Mouse (Mus musculus): ENCODE results near the gene Zfp423. TPM values are rescaled to one million over a fixed set of nuclear protein-coding genes. Genes with fewer than 3 reads are reported as not detected.
A peak's percentile ranks its signal among the peaks of the same experiment; 100 is the strongest.

Gene Zfp423
- total RNA-seq, 2 experiments from 2014 or later, result 15.6 to 16.4 TPM

- no peak for DNase-seq
These were observed 156.0 kb downstream of the Zfp423 start for GRCm38 (mm10) chr8:87803437-87803836.

- no peak for DNase-seq
These were observed 156.8 kb downstream of the Zfp423 start for GRCm38 (mm10) chr8:87802571-87802970.

DNA sequence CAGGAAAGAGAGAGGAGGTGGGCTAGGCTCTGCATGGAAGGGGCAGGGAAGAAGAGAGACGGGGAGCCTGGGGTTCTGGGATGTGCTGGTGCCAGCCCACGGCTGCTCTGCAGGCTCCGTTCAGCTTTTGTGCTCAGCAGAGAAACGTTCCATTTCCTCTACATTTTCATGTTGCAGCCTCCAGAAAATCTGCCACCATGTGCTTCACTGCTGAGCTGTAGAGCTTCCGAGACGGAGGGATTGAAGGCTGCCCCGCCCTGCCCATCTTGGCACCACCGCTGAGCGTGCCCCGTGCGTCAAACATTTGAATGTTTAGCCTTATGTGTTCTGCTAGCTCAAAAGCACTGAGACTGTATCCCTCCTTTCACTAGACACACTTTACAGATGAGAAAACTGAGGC lies 159.3 kb downstream of the Zfp423 start:
- DNase-seq, result no peak

DNA sequence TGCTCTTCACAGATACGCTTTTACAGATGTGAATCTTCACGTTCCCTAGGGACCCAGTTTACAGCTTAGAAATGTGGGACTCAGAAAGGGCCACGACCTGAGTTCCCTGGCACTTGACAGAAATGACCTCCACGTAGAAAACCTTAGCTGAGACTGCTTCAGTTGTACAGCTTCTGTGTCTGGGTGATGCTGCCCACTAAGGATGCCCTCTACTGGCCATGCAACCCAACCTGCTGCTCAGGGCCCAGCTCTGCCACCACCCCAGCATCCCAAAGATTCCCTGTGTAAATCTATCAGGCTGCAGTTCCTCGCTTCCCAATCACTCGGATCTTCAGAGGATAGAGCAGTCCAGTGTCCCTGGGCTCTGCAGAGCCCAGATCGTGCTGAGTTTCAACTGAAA lies 163.2 kb downstream of the Zfp423 start:
- DNase-seq, result no peak

GRCm38 (mm10) chr8:87794639-87795038 lies 164.8 kb downstream of the Zfp423 start:
- no peak for DNase-seq

DNA sequence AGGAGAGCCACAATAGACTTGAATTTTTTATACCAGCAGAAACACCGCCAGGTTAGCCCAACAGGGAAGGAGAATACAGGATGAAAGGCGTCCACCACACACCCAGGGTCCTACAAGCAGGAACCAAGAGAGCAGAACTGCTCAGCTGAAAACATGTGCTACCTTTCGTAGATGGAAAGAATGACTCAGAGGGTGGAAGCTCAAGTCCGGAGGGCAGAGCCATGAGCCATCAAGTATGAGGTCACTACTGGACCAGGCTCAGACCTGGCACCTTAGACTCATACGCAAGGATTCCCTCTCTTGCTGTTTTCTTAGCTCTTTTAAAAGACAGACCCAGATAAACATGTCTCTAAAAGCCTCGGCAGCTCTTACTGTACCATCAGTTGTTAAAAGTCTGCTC lies 168.3 kb downstream of the Zfp423 start:
- peak; percentile 42 for DNase-seq

DNA sequence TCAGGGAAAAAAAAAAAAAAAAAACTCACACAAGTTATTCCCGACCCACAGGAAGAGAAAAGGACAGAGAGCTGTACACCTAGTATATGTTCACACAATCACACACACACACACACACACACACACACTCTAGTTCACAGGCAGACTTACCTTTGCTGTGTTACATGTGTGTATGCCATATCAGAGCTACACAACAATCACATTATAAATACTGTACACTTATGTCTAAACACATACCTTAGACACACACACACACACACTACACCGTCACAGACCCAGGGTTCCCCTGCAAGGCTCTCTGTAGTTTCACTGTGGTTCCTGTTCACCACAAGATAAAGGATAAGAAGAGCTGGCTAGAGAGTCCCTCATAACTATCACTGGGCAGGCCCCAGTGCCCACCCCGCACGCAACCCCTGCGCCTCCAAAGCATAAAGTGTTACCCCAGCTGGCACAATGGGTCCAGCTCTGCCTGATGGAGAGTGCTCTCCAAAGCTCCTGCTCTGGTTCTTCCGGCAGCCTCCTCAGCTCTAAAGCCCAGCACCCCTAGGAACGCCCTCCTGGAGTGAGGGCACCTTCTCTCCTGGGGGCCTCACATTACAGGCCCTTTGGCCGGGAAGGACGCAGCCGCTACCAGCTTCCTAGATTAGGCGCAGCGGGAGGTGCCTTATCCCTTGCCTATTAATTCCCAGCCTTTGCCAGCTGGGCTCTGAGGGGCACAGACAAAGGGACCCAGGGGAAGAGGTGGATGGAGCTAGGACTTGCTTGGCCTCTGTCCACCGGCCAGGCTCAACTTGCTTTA lies 174.6 kb downstream of the Zfp423 start:
- DNase-seq, result no peak

DNA sequence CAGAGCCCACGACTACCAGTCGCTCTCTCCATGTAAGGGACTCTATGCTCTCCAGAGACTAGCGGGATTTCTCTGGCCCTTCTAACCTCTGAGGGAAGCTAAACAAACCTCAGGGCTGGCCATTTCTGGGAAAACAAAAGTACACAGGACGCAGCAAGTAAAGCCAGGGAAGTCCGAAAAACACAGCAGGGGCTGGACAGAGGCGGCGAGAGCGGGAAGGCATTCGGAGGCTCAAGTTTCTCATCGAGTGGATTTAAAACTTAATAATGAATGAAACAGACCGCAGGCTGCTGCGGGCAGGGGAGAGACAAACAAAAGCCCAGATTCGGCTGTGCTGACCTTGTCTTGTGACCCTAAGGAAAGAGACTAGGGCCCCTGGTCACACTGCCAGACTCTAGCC lies 175.2 kb downstream of the Zfp423 start:
- no peak for DNase-seq

GRCm38 (mm10) chr8:87783198-87783597 lies 176.2 kb downstream of the Zfp423 start:
- DNase-seq, result peak; percentile 40

- no peak for DNase-seq
These were observed 181.8 kb downstream of the Zfp423 start for GRCm38 (mm10) chr8:87777586-87777985.

DNA sequence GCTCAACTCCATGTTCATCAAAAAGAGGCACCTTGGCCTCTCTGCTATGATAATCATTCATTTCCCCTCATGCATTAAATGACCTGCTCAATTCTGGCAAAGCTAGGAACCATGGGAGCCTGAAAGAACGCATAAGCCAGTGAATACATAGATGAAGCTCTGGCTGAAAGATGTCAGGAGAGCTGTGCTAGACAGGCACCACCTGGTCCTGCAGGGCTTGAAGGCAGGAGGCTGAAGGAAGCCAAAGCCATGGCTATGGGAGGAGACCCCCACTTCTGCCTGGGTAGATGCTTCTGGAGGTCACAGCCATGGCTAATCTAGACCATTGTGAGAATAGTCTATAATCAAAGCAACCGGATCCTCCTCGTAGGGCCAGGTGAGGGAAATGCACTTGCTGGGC lies 183.5 kb downstream of the Zfp423 start:
- no peak for DNase-seq

DNA sequence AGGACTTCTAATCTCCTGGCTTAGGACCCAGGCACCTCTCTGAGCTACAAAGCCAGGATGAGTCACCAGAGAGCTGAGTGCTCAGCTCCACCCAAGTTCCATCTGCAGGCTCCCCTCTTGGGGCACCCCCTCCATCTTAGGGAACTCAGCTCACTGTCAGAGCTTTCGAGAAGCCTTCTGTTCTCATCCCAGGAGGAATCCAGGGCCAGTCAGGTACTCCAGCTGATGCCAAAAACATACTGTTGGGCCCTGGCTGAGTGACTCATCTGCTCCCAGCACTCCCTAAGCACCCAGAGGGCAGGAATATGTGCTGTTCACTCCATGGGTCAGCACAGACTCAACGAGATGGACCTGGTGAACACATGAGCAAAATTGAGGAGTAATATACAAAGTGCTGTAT lies 184.4 kb downstream of the Zfp423 start:
- DNase-seq, result no peak

DNA sequence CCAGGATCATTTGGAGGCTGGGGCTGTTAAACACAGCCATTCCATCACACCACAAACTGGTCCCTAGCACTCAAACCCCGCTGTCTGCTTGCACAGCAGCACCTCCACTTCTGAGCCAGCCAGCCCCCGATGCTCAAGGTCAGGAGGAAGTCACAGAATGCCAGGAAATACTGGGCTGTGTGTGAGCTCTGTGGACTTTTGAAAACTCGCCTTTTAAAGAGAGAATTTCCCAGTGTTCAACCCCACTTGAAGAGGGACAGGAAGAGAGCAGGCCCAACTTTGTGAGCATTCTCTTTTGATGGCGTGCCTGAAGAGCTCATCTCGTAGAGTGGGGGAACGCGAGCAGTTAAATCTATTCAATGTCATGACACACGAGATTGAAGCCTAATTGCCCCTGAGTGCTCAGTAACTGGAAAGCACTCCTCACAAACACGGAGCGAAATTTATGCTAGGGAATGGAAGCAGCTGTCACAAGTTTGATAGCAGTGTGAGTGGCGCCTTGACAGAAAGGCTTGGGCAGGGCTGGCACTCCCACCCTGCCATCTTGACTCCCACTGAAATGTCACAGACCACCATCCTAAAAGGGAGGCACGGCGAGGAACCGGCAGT lies 186.4 kb downstream of the Zfp423 start:
- no peak for DNase-seq

GRCm38 (mm10) chr8:87767882-87768281 lies 191.5 kb downstream of the Zfp423 start:
- no peak for DNase-seq

- no peak for DNase-seq
These were observed 194.1 kb downstream of the Zfp423 start for GRCm38 (mm10) chr8:87765276-87765675.

GRCm38 (mm10) chr8:87758750-87759149 lies 200.6 kb downstream of the Zfp423 start:
- DNase-seq, result no peak

- no peak for DNase-seq
These were observed 204.5 kb downstream of the Zfp423 start for GRCm38 (mm10) chr8:87754853-87755252.

DNA sequence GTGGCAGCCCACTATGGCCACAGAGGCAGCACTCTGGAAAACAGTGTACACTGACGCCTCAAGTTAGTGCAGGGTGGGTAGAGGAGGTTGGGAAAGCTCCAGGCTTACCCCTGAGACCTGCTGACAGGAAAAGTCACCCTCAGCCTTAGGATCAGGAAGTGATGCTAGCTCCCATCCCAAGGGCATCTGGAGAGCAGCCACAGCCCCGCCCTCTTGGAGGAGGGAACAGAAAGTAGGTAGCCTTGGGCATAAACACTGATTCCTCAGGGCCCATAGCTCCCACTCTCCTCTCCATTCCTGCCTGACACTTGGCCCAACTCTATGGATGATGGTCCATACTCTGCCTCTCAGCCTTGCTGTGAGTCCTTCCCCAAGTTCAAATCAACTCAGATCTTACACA lies 205.8 kb downstream of the Zfp423 start:
- DNase-seq, result no peak

- no peak for DNase-seq
These were observed 206.2 kb downstream of the Zfp423 start for GRCm38 (mm10) chr8:87753148-87753547.

GRCm38 (mm10) chr8:87752710-87753109 lies 206.7 kb downstream of the Zfp423 start:
- no peak for DNase-seq

DNA sequence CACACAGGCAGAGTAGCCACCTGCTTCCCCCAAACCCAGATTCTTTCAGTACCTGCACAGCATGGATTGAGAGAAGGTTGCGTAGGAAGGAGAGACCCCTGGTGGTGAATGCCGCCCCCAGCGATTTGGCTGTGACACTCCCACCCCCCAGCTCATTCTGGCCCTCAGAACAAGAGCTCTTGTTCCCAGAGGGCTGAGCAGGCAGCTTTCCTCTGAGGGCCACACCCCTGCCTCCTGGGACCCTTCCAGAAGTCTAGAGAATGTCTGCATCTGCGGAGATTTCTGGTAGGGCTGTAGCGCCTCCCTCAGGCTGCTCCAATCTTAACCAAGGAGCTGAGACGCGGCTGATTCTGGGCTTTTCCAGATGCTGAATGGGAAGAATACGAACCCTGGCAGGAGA lies 211.8 kb downstream of the Zfp423 start:
- DNase-seq, result peak; percentile 28

GRCm38 (mm10) chr8:87747142-87747541 lies 212.3 kb downstream of the Zfp423 start:
- DNase-seq, result no peak

GRCm38 (mm10) chr8:87746072-87746471 lies 213.3 kb downstream of the Zfp423 start:
- DNase-seq, result no peak

GRCm38 (mm10) chr8:87745125-87745698 lies 214.2 kb downstream of the Zfp423 start:
- DNase-seq, result no peak

Measured in gastrocnemius, postnatal 25 days (tissue).